Mouse (Mus musculus) MEL (cell line): Measurements from ENCODE around the gene Cobll1.

Experiments
- CTCF ChIP-seq, 3 experiments: IDR thresholded peaks in 2 of 3; conservative IDR thresholded peaks in 1 of 3; 2 replicates each; pipeline ENCODE4 v1.5.1; 2011 to 2012; ENCODE audit warnings: low read length in 3 of 3, low read depth in 2 of 3, mild to moderate bottlenecking in 2 of 3, improper control_type of control experiment in 1 of 3, inconsistent platforms in 1 of 3, mixed read lengths in 1 of 3, moderate library complexity in 1 of 3; ENCODE audit not compliant: control insufficient read depth in 1 of 3, insufficient read depth in 1 of 3, poor library complexity in 1 of 3, severe bottlenecking in 1 of 3
- TBP ChIP-seq: IDR thresholded peaks from 2 replicates; pipeline ENCODE4 v1.8.0; 2011; ENCODE audit warnings: low read depth, low read length, improper control_type of control experiment

GRCm38 (mm10) chr2:65218318-65218717 lies 20.9 kb downstream of the Cobll1 start:
- no peak for TF ChIP-seq TBP
- no peak for TF ChIP-seq CTCF (IDR thresholded peaks at IDR 0.05 in 2 of 3, conservative IDR thresholded peaks at IDR 0.05 in 1 of 3; ENCODE audit: control insufficient read depth in 1 of 3, insufficient read depth in 1 of 3, low read depth in 2 of 3, low read length in 3 of 3, poor library complexity in 1 of 3, severe bottlenecking in 1 of 3)
